ENCODE assay signal across 8 mouse cellular contexts in the genomic region with DNA sequence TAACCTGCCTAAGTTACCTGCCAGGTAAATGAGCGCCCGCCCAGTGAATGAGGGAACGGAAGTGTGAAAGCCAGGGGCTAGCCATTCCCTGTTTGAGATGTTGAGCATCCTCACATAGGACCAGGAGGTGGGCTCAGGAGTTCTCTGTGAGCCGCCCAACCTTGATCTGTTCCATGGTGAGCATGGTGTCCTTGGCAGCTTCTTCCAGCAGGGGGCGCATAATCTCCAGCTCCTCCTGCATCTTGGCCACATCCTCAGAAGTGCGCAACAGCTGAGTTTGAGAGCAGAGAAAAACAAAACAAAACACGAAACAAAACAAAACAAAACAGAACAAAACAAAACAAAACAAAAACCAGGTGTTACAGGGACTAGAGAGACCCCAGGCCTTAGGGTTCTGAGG. TPM values are rescaled to one million over a fixed set of nuclear protein-coding genes. Genes with fewer than 3 reads are reported as not detected.
A peak's percentile ranks its signal among the peaks of the same experiment; 100 is the strongest.
DNase-seq lines count a peak whose midpoint lies in the region; ATAC-seq and TF ChIP-seq lines count a peak whose summit lies in the region.

No protein-coding gene starts in this region.

- peak; percentile 74 for TF ChIP-seq CTCF in C2C12 (IDR thresholded peaks at IDR 0.05; ENCODE audit: control insufficient read depth, insufficient read depth, insufficient read length)
- peak; percentile 94 for TF ChIP-seq CTCF in lung, embryonic 14.5 days (IDR thresholded peaks at IDR 0.05; ENCODE audit: low read depth)

- no peaks in the 10 kb centered on the region for H3K4me1 ChIP-seq in lung, embryonic 14.5 days (ENCODE audit: insufficient read depth)

- peaks cover 22% of the 10 kb centered on the region for H3K27me3 ChIP-seq in C2C12 (ENCODE audit: control insufficient read depth, insufficient read depth, insufficient read length)
- no peaks in the 10 kb centered on the region for H3K27me3 ChIP-seq in lung, embryonic 14.5 days (ENCODE audit: insufficient read depth, low read length)

- no peak overlapping the region for H3K9ac ChIP-seq in lung, embryonic 14.5 days

- H3K79me3 ChIP-seq in C2C12 (ENCODE audit: low read depth), result no peaks in the 10 kb centered on the region

- no peaks in the 10 kb centered on the region for H3K9me3 ChIP-seq in lung, embryonic 14.5 days (ENCODE audit: low read depth, low read length)

- no peak overlapping the region for H3K27ac ChIP-seq in lung, embryonic 14.5 days (ENCODE audit: low read depth)

- no peak overlapping the region for H3K4me2 ChIP-seq in lung, embryonic 14.5 days

- H3K79me2 ChIP-seq in C2C12 (ENCODE audit: control insufficient read depth, insufficient read depth), result no peaks in the 10 kb centered on the region

- no peak overlapping the region for H3ac ChIP-seq in C2C12 (ENCODE audit: control insufficient read depth, insufficient read length, low read depth)

- 18% methylated on average over 7 of the region's 7 CpGs for WGBS in lung, embryonic 14.5 days

- no peaks in the 10 kb centered on the region for H3K36me3 ChIP-seq in C2C12 (ENCODE audit: control insufficient read depth, insufficient read depth)
- H3K36me3 ChIP-seq in lung, embryonic 14.5 days (ENCODE audit: insufficient read depth), result no peaks in the 10 kb centered on the region

- DNase-seq in Muller cell, postnatal 12 days (ENCODE audit: inconsistent ontology term), result peak; percentile 48
- DNase-seq in cerebellum, adult 8-10 months, result peak; percentile 75
- peak; percentile 52 to 56 for DNase-seq in gastrocnemius, adult 8-10 months (ENCODE audit: low spot score in 2 of 2)
- DNase-seq in layer of hippocampus, adult 11-12 months (ENCODE audit: low spot score), result peak; percentile 87
- peak; percentile 91 for DNase-seq in lung, embryonic 14.5 days
- DNase-seq in right cerebral cortex, adult 18-20 months, result peak; percentile 76
- peak; percentile 37 to 65 for DNase-seq in urinary bladder, adult 18-20 months (ENCODE audit: low spot score in 2 of 2)

- no peak overlapping the region for H3K4me3 ChIP-seq in C2C12 (ENCODE audit: insufficient read depth, poor library complexity, severe bottlenecking)
- no peak overlapping the region for H3K4me3 ChIP-seq in lung, embryonic 14.5 days (ENCODE audit: low read depth, low read length)

- 0 out of 2 replicates have a peak, but pooled peaks have one; percentile 33 for ATAC-seq in lung, embryonic 14.5 days (ENCODE audit: insufficient read depth)

TF ChIP-seq in C2C12, 6 proteins besides CTCF, POLR2A, EP300 and RAD21:
- no peak for TF ChIP-seq MYOG (IDR thresholded peaks at IDR 0.05; ENCODE audit: control insufficient read depth, extremely low read depth, insufficient read length)
- no peak for TF ChIP-seq CEBPB (IDR thresholded peaks at IDR 0.05; ENCODE audit: low read depth)
- TF ChIP-seq MYOD1 (IDR thresholded peaks at IDR 0.05; ENCODE audit: control insufficient read depth, insufficient read length, low read depth), result no peak
- no peak for TF ChIP-seq FOSL1 (IDR thresholded peaks at IDR 0.05; ENCODE audit: insufficient read depth, low read length, poor library complexity, severe bottlenecking)
- TF ChIP-seq MAX (IDR thresholded peaks at IDR 0.05), result no peak
- no peak for TF ChIP-seq USF1 (IDR thresholded peaks at IDR 0.05; ENCODE audit: low read depth)

RNA-seq across cellular contexts. Expression of a gene that starts 20.9 kb away (rescaled TPM):
- 42.0 TPM for polyA plus RNA-seq in C2C12 (2012; fragmentation: generic; extraction: Trizol)
- 10 to 100 TPM; 46.3 to 57.2 (median 48.7) TPM for total RNA-seq in gastrocnemius, adult 8-10 months (2022)
- 83.1 and 91.5 TPM in 2 replicates for polyA plus RNA-seq in lung, embryonic 14.5 days (2014; fragmentation: Nextera tagmentation; extraction: Ambion mirVana)

RNA-seq across cellular contexts. Expression of a gene that starts 21.0 kb away (rescaled TPM):
- polyA plus RNA-seq in C2C12 (2012; fragmentation: generic; extraction: Trizol), result 4.5 TPM
- total RNA-seq in gastrocnemius, adult 8-10 months (2022), result 10 to 100 TPM; 11.2 to 11.7 (median 11.6) TPM
- 11.8 and 16.5 TPM in 2 replicates for polyA plus RNA-seq in lung, embryonic 14.5 days (2014; fragmentation: Nextera tagmentation; extraction: Ambion mirVana)

RNA-seq across cellular contexts. Expression of a gene that starts 51.5 kb away (rescaled TPM):
- polyA plus RNA-seq in C2C12 (2012; fragmentation: generic; extraction: Trizol), result 0.01 TPM
- total RNA-seq in gastrocnemius, adult 8-10 months (2022), result under 1 TPM in 2 of 4 experiments, not detected in 2; 0.05 to 0.11 TPM
- polyA plus RNA-seq in lung, embryonic 14.5 days (2014; fragmentation: Nextera tagmentation; extraction: Ambion mirVana), result 4.1 and 4.6 TPM in 2 replicates

RNA-seq across cellular contexts. Expression of a gene that starts 54.5 kb away (rescaled TPM):
- polyA plus RNA-seq in C2C12 (2012; fragmentation: generic; extraction: Trizol), result 0.14 TPM
- 1 to 10 TPM; 3.8 to 4.9 (median 4.5) TPM for total RNA-seq in gastrocnemius, adult 8-10 months (2022)
- 0.38 and 0.49 TPM in 2 replicates for polyA plus RNA-seq in lung, embryonic 14.5 days (2014; fragmentation: Nextera tagmentation; extraction: Ambion mirVana)

RNA-seq across cellular contexts. Expression of a gene that starts 55.4 kb away (rescaled TPM):
- polyA plus RNA-seq in C2C12 (2012; fragmentation: generic; extraction: Trizol), result 160 TPM
- 10 to 100 TPM; 49.1 to 60.3 (median 53.8) TPM for total RNA-seq in gastrocnemius, adult 8-10 months (2022)
- 386 and 411 TPM in 2 replicates for polyA plus RNA-seq in lung, embryonic 14.5 days (2014; fragmentation: Nextera tagmentation; extraction: Ambion mirVana)
